Mouse (Mus musculus) limb, embryonic 12.5 days (tissue): ENCODE data around the gene Sgsm1. TPM values are rescaled to one million over a fixed set of nuclear protein-coding genes. Genes with fewer than 3 reads are reported as not detected.
"Not testable (repeated sequence)": the region's sequence is repeated elsewhere in the genome, so short reads cannot be mapped to it uniquely, and the experiment has no call there.

ENCODE experiments used
- ATAC-seq: fragments of 200-750 bp; cut with Nextera tagmentation; 2 replicates; pipeline ENCODE4 v1.8.0; 2017; ENCODE audit warnings: low read depth, moderate TSS enrichment; ENCODE audit not compliant: insufficient number of reproducible peaks, insufficient read depth, low FRiP score, low TSS enrichment
- H3K27ac ChIP-seq: fragments of 300-500 bp; sonication (generic); 2 replicates; pipeline ENCODE4 v1.5.1; 2016; ENCODE audit warnings: mild to moderate bottlenecking, moderate library complexity
- H3K27me3 ChIP-seq: fragments of 300-500 bp; sonication (generic); 2 replicates; pipeline ENCODE4 v1.6.1; 2016; ENCODE audit warnings: mild to moderate bottlenecking, moderate library complexity
- H3K36me3 ChIP-seq: fragments of 300-500 bp; sonication (generic); 2 replicates; pipeline ENCODE4 v1.6.1; 2016; ENCODE audit warnings: mild to moderate bottlenecking, moderate library complexity
- H3K4me1 ChIP-seq: fragments of 300-500 bp; sonication (generic); replicated peaks from 2 replicates; pipeline ENCODE4 v1.6.1; 2016
- H3K4me2 ChIP-seq: fragments of 300-500 bp; sonication (generic); 2 replicates; pipeline ENCODE4 v1.6.1; 2016; ENCODE audit warnings: mild to moderate bottlenecking, moderate library complexity
- H3K4me3 ChIP-seq: fragments of 300-500 bp; sonication (generic); replicated peaks from 2 replicates; pipeline ENCODE4 v1.5.1; 2016; ENCODE audit warnings: mild to moderate bottlenecking
- H3K9ac ChIP-seq: fragments of 300-500 bp; sonication (generic); replicated peaks from 2 replicates; pipeline ENCODE4 v1.6.1; 2016; ENCODE audit warnings: mild to moderate bottlenecking, moderate library complexity
- H3K9me3 ChIP-seq: fragments of 300-500 bp; sonication (generic); 2 replicates; pipeline ENCODE4 v1.6.1; 2016; ENCODE audit warnings: mild to moderate bottlenecking, moderate library complexity
- WGBS: fragments of 180-500 bp; shearing (Covaris S2); methylation state at CpG from one replicate; pipeline ENCODE4 v1.1.7; 2016; 5-methylcytosine and 5-hydroxymethylcytosine counted together
- polyA plus RNA-seq: library from polyadenylated mRNA; unstranded; fragments of >200 nt; fragmentation: Nextera tagmentation; extraction: Ambion mirVana; gene quantifications from 2 replicates; pipeline ENCODE4 v1.2.1, GENCODE M21; 2016

Sgsm1 gene
- 6.6 and 7.0 TPM in 2 replicates for polyA plus RNA-seq

DNA sequence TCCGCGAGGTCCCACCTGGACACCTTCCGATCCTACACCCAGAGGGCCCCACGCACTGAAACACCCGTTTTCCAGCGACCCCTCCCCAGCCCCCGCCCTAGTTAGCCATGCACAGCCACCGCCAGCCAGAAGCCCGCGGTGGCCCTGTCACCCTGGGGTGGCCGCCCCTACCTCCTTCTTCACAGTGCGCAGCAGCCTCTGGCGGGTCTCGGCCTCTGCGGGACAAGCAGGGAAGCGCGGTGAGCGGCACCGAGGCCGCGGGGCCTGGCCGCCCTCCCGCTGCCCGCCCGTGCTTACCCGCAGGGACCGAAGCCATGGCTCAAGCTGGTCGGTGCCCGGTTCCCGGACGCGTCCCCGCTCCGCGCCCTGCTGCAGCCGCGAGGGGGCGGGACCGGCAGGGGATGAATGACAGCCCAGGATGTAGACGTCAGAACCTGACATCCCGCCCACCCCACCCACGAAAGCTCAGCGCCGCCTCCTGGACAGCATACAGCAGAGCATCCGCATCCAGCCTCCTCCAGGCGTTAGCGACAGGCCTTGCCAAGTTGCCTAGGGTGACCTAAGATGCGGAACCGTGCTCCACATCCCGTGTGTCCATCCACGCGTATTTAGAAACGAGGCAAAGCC, at the start of gene Sgsm1:
Gene Sgsm1 (minus strand): TSS at position 410 of the 627 bp plus-strand sequence.
- peak within 1 kb of the TSS; percentile 66 for H3K4me3 ChIP-seq
- H3K4me1 ChIP-seq: peaks cover 35% of the 10 kb centered on the region
- peaks cover 68% of the 10 kb centered on the region for H3K27me3 ChIP-seq
- H3K9me3 ChIP-seq: peaks cover 7% of the 10 kb centered on the region; the same call in 1 of the 2 replicates
- 3% methylated on average over 53 of the region's 53 CpGs for WGBS
- no peak within 1 kb of the TSS for H3K27ac ChIP-seq
- no peaks in the 10 kb centered on the region for H3K36me3 ChIP-seq
- ATAC-seq: peak; percentile 50; the same call in 1 of the 2 replicates
- peak within 1 kb of the TSS; percentile 90 for H3K4me2 ChIP-seq
- peak within 1 kb of the TSS; percentile 70 for H3K9ac ChIP-seq

DNA sequence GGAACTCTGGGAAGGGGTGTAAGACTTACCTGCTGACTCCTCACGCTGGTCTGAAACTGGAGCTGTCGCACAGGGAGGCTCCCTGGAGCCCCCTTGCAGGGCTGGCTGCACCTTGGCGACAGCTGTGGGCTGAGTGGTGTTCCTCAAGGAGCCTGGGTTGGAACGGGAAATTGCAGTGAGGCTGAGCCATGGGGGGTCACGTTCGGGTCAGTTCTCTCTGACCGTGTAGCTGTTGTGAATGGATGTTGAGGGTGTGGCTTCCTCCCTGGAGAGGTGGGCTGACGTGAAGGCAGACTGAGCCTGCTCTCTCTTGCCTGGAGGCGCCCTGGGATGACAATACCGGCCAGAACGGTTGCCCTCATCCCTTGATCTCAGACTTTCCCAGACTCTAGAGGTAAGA, 48.2 kb upstream of the Sgsm1 start:
- Histone ChIP-seq H3K4me3 (no peak overlapping the region), H3K4me1 (peaks cover 22% of the 10 kb centered on the region), H3K9ac (no peak overlapping the region), H3K9me3 (no peaks in the 10 kb centered on the region), H3K4me2 (0 out of 2 replicates have a peak overlapping the region, but pooled peaks have one; percentile 6), H3K27ac (no peak overlapping the region; the same call in 1 of the 2 replicates), H3K27me3 (peaks cover 19% of the 10 kb centered on the region), H3K36me3 (no peaks in the 10 kb centered on the region)
- ATAC-seq: no peak
- WGBS: 3% methylated on average over 11 of the region's 11 CpGs

DNA sequence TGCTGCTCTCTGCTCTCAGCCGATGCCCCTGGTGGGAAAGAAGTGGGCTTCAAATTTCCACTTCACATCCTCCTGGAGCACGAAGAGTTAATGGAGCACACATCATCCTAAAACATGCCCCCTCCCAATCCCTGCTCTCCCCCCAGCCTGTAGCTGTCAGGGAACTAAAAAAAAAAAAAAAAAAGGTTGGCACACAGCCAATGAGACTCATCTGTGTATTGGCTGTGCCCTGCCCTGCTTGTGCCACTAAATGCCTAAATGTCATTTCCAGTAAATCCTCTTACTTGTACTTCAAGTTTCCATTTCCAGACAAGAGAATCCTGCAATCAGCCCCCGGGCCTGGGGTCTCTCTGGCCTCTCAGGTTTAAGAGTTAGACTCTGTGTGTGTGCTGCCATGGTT, 47.1 kb upstream of the Sgsm1 start:
- Histone ChIP-seq H3K4me1 (peaks cover 22% of the 10 kb centered on the region), H3K36me3 (no peaks in the 10 kb centered on the region), H3K9ac (no peak overlapping the region), H3K4me2 (no peak overlapping the region), H3K27ac (no peak overlapping the region), H3K27me3 (peaks cover 22% of the 10 kb centered on the region), H3K9me3 (no peaks in the 10 kb centered on the region), H3K4me3 (no peak overlapping the region)
- 49% methylated on average over 3 of the region's 3 CpGs for WGBS
- ATAC-seq: no peak

DNA sequence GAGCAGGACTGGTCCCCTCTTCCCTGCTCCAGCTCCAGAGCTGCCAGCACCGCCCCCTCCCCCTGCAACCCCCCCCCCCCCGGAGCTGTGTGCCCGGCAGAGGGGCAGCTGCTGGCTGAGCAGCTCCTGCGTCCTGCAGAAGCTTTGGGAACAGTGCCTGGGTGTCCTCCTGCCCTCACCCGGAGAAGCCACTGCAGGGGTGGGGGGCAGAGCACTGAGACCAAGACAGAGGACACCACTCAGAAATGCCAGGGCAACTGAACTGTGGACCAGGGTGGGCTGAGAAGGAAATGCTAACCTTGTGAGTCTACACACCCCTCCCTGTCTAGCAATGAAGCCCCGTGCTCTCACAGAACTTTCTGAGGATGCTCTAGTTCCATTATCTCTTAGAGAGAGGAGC, 46.6 kb upstream of the Sgsm1 start, which contains the start of gene Aym1:
Gene Aym1 (plus strand): TSS at position 109 of the 400 bp plus-strand sequence.
- Histone ChIP-seq H3K4me2 (no peak within 1 kb of the TSS), H3K36me3 (no peaks in the 10 kb centered on the region), H3K9ac (no peak within 1 kb of the TSS), H3K4me1 (peaks cover 22% of the 10 kb centered on the region), H3K27ac (no peak within 1 kb of the TSS), H3K27me3 (peaks cover 24% of the 10 kb centered on the region), H3K9me3 (no peaks in the 10 kb centered on the region), H3K4me3 (no peak within 1 kb of the TSS)
- WGBS: 40% methylated on average over 4 of the region's 6 CpGs
- no peak for ATAC-seq

DNA sequence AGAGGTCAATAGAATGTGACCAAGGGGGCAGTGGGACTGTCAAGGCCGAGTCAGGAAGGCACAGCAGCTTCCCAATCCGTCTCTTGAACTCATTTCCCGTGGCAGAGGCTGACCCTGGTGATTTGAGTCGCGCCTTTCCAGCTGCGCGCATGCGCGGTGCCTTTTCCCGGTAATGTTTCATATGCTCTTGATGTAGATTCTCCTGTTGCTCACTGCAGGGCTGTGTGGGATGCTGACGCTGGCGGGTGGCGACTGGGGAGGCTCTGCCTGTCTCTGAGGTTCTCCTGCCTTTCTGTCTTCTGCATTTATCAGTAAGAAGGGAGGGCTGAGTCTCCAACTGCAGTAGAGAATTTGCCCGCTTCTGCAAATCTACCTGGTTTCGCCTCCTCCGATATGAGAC, 43.7 kb upstream of the Sgsm1 start:
- Histone ChIP-seq H3K9ac (no peak overlapping the region), H3K4me2 (peak overlapping the region; percentile 26; the same call in 1 of the 2 replicates), H3K27me3 (peaks cover 40% of the 10 kb centered on the region), H3K9me3 (no peaks in the 10 kb centered on the region), H3K27ac (no peak overlapping the region), H3K4me3 (no peak overlapping the region), H3K36me3 (no peaks in the 10 kb centered on the region), H3K4me1 (peaks cover 29% of the 10 kb centered on the region)
- WGBS: 53% methylated on average over 16 of the region's 16 CpGs
- no peak for ATAC-seq

DNA sequence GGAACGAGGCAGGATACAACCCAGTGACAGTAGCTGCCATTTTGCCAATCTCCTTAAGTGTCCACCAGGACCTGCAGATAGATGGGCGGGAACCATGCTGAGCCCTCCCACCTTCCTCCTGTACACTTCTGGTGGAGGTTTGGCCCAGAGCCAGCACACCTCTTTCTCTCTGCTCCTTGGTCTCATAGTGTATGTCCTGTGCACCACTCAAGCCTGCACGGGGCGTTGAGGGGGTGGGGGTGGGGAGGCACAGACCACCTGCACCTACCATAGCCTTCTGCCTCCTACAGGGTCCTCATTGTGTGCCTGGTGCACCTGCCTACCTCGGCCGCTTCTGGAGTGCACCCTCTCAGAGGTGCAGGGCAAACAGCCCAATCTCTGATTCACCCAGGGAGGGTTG, 42.0 kb upstream of the Sgsm1 start:
- 70% methylated on average over 6 of the region's 6 CpGs for WGBS
- H3K4me2 ChIP-seq: no peak overlapping the region
- H3K4me3 ChIP-seq: no peak overlapping the region
- H3K27ac ChIP-seq: no peak overlapping the region
- ATAC-seq: no peak
- no peak overlapping the region for H3K9ac ChIP-seq
- peaks cover 57% of the 10 kb centered on the region for H3K27me3 ChIP-seq
- no peaks in the 10 kb centered on the region for H3K9me3 ChIP-seq
- no peaks in the 10 kb centered on the region for H3K36me3 ChIP-seq
- peaks cover 30% of the 10 kb centered on the region for H3K4me1 ChIP-seq

DNA sequence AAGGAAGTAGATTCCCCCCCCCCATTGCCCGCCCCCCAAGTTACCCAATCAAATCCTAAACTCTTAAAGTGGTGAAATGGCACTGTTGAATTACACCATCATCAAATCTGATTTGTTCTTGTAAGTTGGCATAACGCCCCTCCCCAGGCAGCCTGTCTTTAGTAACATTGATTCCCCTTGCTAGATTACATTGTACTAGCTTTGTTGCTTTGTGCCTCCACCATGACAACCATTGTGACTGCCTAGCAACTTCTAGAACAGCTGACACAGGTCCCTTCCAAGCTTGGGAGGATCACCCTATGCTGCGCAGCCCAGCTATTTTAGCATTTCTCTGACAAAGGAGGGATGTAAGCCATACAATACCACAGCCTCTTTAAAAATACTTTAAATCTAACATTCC, 41.2 kb upstream of the Sgsm1 start:
- Histone ChIP-seq H3K4me2 (no peak overlapping the region), H3K9ac (no peak overlapping the region), H3K36me3 (no peaks in the 10 kb centered on the region), H3K27ac (no peak overlapping the region), H3K9me3 (no peaks in the 10 kb centered on the region), H3K4me1 (peaks cover 22% of the 10 kb centered on the region), H3K27me3 (peaks cover 66% of the 10 kb centered on the region), H3K4me3 (no peak overlapping the region)
- no peak for ATAC-seq
- 90% methylated on average over 3 of the region's 3 CpGs for WGBS

DNA sequence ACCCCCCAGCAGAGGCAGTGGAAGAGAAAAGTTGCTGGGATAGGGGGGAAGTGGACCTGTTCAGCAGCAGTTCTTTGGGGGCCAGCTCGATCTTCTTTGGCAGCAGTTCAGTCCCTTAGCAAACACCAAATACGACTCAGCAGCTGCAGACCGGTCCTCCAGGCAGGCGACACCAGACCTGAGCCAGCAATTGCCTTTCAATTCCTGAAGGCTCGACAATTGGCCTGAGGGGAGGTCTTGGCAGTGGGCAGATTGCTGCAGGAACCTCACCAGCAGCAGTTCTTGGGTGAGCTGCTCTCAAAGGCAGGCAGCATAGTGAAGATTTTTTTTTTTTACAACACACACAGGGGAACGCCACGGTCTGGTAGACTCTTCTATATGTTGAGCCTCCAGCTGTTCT, 39.2 kb upstream of the Sgsm1 start:
- 18% methylated on average over 7 of the region's 7 CpGs for WGBS
- H3K9me3 ChIP-seq: no peaks in the 10 kb centered on the region
- no peak overlapping the region for H3K9ac ChIP-seq
- H3K27ac ChIP-seq: no peak overlapping the region
- no peaks in the 10 kb centered on the region for H3K36me3 ChIP-seq
- H3K4me2 ChIP-seq: no peak overlapping the region
- peaks cover 19% of the 10 kb centered on the region for H3K4me1 ChIP-seq
- peaks cover 83% of the 10 kb centered on the region for H3K27me3 ChIP-seq
- no peak for ATAC-seq
- no peak overlapping the region for H3K4me3 ChIP-seq

DNA sequence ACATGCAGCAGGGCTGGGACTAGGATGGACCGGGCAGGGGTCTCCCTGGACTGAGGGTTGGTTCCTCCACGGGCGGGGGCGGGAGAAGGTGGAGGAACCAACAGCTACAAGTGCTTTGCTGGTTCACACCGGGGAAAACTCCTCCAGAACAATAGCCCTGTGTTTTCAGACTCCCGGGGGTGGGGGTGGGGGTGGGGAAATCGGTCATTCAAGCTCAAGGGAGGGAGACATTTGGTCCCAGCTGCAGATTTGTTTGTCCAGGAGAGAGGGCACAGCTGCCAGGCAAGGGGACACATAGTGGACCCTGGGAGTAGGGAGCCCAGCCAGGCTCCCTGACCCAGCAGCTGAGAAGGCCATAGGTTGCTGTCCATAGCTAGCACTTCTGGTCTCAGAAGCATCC, 38.6 kb upstream of the Sgsm1 start:
- Histone ChIP-seq H3K27ac (no peak overlapping the region), H3K9me3 (no peaks in the 10 kb centered on the region), H3K4me1 (peaks cover 19% of the 10 kb centered on the region), H3K36me3 (no peaks in the 10 kb centered on the region), H3K9ac (no peak overlapping the region), H3K4me2 (no peak overlapping the region), H3K27me3 (peaks cover 86% of the 10 kb centered on the region), H3K4me3 (no peak overlapping the region)
- WGBS: 20% methylated on average over 7 of the region's 7 CpGs
- ATAC-seq: no peak

DNA sequence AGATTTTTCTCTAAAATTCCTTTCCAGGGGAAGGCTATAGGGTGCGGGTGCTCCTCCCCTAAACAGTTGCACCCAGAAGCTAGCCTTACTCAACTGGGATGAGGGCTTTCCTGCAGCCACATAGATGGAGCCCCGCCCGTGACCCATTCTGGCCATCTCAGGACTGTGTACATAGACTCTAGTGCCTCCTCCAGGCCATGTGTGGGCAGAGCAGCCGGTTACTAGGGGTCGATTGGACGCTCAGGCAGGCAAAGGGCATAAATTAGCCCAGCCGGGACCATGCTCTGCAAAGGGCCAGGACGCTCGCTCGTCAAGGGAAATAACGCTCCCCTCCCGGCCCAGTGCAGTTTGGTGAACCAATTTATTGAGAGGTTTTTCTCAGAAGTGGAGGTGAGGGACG, 38.0 kb upstream of the Sgsm1 start:
- Histone ChIP-seq H3K4me3 (no peak overlapping the region), H3K4me2 (no peak overlapping the region), H3K36me3 (no peaks in the 10 kb centered on the region), H3K9me3 (no peaks in the 10 kb centered on the region), H3K4me1 (peaks cover 19% of the 10 kb centered on the region), H3K9ac (no peak overlapping the region), H3K27me3 (peaks cover 86% of the 10 kb centered on the region), H3K27ac (no peak overlapping the region)
- 16% methylated on average over 13 of the region's 13 CpGs for WGBS
- no peak for ATAC-seq

DNA sequence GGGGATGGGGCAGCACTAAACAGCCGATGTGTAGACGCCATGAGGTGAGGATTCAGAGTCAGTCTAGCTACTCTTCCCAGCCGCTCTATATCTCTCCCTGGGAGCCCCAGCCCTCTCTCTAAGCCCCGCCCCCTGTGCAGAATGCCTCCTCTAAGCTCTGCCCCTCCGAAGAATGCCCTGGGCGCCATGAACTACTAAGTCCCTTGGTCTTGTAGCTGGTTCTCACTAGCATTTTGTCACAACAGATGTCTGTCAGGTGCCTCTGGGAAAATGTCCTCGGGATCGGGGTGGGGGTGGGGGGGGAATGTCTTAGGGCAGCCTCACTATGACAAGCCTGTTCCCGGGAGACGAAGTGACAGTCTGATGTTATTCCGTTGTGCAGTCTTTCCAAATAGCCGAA, 37.0 kb upstream of the Sgsm1 start:
- Histone ChIP-seq H3K27me3 (peaks cover 88% of the 10 kb centered on the region), H3K4me3 (no peak overlapping the region), H3K9me3 (no peaks in the 10 kb centered on the region), H3K4me2 (no peak overlapping the region), H3K4me1 (peaks cover 19% of the 10 kb centered on the region), H3K9ac (no peak overlapping the region), H3K27ac (no peak overlapping the region), H3K36me3 (no peaks in the 10 kb centered on the region)
- ATAC-seq: no peak
- 30% methylated on average over 12 of the region's 12 CpGs for WGBS

DNA sequence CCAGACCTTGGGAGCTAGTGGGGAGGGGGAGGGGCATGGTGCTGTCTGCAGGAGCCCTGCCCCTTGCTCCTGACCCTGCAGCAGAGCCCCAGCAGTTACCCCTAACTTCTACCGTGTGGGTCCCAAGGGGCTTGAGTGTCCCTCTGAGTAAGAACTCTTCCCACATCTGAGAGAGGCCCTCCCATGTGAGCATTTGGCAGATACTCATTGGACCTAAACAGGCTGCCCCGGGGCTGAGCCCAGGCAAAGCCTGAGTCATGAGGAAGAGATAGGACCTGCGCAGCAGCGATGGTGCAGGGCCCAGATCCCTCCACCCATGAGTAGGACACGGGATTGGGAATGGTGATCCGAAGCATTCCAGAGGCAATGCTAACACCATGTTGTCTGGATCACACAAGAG, 36.1 kb upstream of the Sgsm1 start:
- WGBS: 37% methylated on average over 6 of the region's 6 CpGs
- not testable (repeated sequence) for H3K4me3 ChIP-seq, H3K4me2 ChIP-seq, H3K9me3 ChIP-seq, H3K27ac ChIP-seq, H3K36me3 ChIP-seq, H3K9ac ChIP-seq
- H3K27me3 ChIP-seq: peaks cover 91% of the 10 kb centered on the region
- peaks cover 19% of the 10 kb centered on the region for H3K4me1 ChIP-seq
- 0 out of 2 replicates have a peak, but pooled peaks have one; percentile 33 for ATAC-seq
